Mouse (Mus musculus) myocyte (in vitro differentiated cells): ENCODE measurements at regions not wholly inside any gene's neighbourhood (a gene's known extent, or its start where the extent isn't known, plus 50 kb on each side); places are given as distances from the start of the nearest gene placed in this dataset.
A peak's percentile ranks its signal among the peaks of the same experiment; 100 is the strongest.

Experiments
- H3K27me3 ChIP-seq: one replicate; pipeline ENCODE4 v1.6.1; 2011; ENCODE audit not compliant: control insufficient read depth, insufficient read depth, insufficient read length
- H3K36me3 ChIP-seq: one replicate; pipeline ENCODE4 v1.6.1; 2011; ENCODE audit not compliant: control insufficient read depth, insufficient read depth
- H3K4me2 ChIP-seq: one replicate; pipeline ENCODE4 v1.6.1; 2011; ENCODE audit warnings: low read depth, control low read depth
- H3K4me3 ChIP-seq: one replicate; pipeline ENCODE4 v1.5.1; 2011; ENCODE audit warnings: mild to moderate bottlenecking, control low read depth, moderate library complexity
- H3K79me2 ChIP-seq: one replicate; pipeline ENCODE4 v1.6.1; 2011; ENCODE audit not compliant: control insufficient read depth, insufficient read depth
- H3ac ChIP-seq: one replicate; pipeline ENCODE4 v1.6.1; 2011; ENCODE audit not compliant: control insufficient read depth, insufficient read length
- CEBPB ChIP-seq: IDR thresholded peaks from 2 replicates; pipeline ENCODE4 v1.6.1; 2011; ENCODE audit warnings: mild to moderate bottlenecking, moderate library complexity; ENCODE audit not compliant: poor library complexity, insufficient read depth, severe bottlenecking
- E2F4 ChIP-seq: IDR thresholded peaks from one replicate; pipeline ENCODE4 v1.6.1; 2011; ENCODE audit warnings: mild to moderate bottlenecking, control low read depth, moderate library complexity; ENCODE audit not compliant: insufficient read depth
- MAX ChIP-seq: IDR thresholded peaks from one replicate; pipeline ENCODE4 v1.6.1; 2011; ENCODE audit warnings: low read depth, mild to moderate bottlenecking, control low read depth
- MYOD1 ChIP-seq, 3 experiments: IDR thresholded peaks; one replicate each; pipeline ENCODE4 v1.6.1; 2011; ENCODE audit warnings: control low read depth in 2 of 3, low read depth in 2 of 3, mild to moderate bottlenecking in 2 of 3, moderate library complexity in 1 of 3; ENCODE audit not compliant: insufficient read length in 2 of 3, control insufficient read depth in 1 of 3
- MYOG ChIP-seq, 3 experiments: IDR thresholded peaks; one replicate each; pipeline ENCODE4 v1.6.1; 2011; ENCODE audit warnings: control low read depth in 2 of 3, low read depth in 2 of 3, mild to moderate bottlenecking in 2 of 3; ENCODE audit not compliant: insufficient read length in 2 of 3, control insufficient read depth in 1 of 3, insufficient read depth in 1 of 3
- POLR2A ChIP-seq: IDR thresholded peaks from one replicate; pipeline ENCODE4 v1.6.1; 2011; ENCODE audit warnings: low read depth, mild to moderate bottlenecking, control low read depth, moderate library complexity; ENCODE audit not compliant: insufficient read length
- POLR2AphosphoS2 ChIP-seq: IDR thresholded peaks from one replicate; pipeline ENCODE4 v1.6.1; 2011; ENCODE audit warnings: low read depth, control low read depth; ENCODE audit not compliant: insufficient read length
- REST ChIP-seq: IDR thresholded peaks from one replicate; pipeline ENCODE4 v1.6.1; 2011; ENCODE audit warnings: mild to moderate bottlenecking, control low read depth, moderate library complexity; ENCODE audit not compliant: insufficient read depth, insufficient read length
- SRF ChIP-seq: IDR thresholded peaks from one replicate; pipeline ENCODE4 v1.6.1; 2011; ENCODE audit warnings: low read depth; ENCODE audit not compliant: control insufficient read depth, insufficient read length
- TCF12 ChIP-seq: IDR thresholded peaks from one replicate; pipeline ENCODE4 v1.6.1; 2011; ENCODE audit warnings: mild to moderate bottlenecking, control low read depth; ENCODE audit not compliant: poor library complexity, insufficient read depth, severe bottlenecking
- TCF3 ChIP-seq: IDR thresholded peaks from one replicate; pipeline ENCODE4 v1.6.1; 2011; ENCODE audit warnings: low read depth, control low read depth; ENCODE audit not compliant: insufficient read length
- USF1 ChIP-seq: IDR thresholded peaks from one replicate; pipeline ENCODE4 v1.6.1; 2011; ENCODE audit warnings: low read depth, mild to moderate bottlenecking, control low read depth, moderate library complexity

GRCm38 (mm10) chr10:44685215-44685614 is 156.9 kb upstream of the Prdm1 start:
- no peaks in the 10 kb centered on the region for H3K36me3 ChIP-seq
- H3K79me2 ChIP-seq: no peaks in the 10 kb centered on the region
- no peak overlapping the region for H3ac ChIP-seq
- TF ChIP-seq MAX: no peak
- TF ChIP-seq POLR2A: no peak
- no peak for TF ChIP-seq REST
- no peak for TF ChIP-seq MYOD1 (IDR thresholded peaks at IDR 0.05; ENCODE audit: control insufficient read depth in 1 of 3, insufficient read length in 2 of 3, low read depth in 2 of 3)
- TF ChIP-seq TCF12: no peak
- TF ChIP-seq CEBPB: no peak
- TF ChIP-seq TCF3: no peak
- TF ChIP-seq SRF: no peak
- TF ChIP-seq USF1: no peak
- TF ChIP-seq POLR2AphosphoS2: no peak
- no peak for TF ChIP-seq E2F4
- TF ChIP-seq MYOG (IDR thresholded peaks at IDR 0.05; ENCODE audit: control insufficient read depth in 1 of 3, insufficient read depth in 1 of 3, insufficient read length in 2 of 3, low read depth in 2 of 3): no peak
- H3K4me3 ChIP-seq: no peak overlapping the region
- H3K27me3 ChIP-seq: no peaks in the 10 kb centered on the region
- peak overlapping the region; percentile 22 for H3K4me2 ChIP-seq

DNA sequence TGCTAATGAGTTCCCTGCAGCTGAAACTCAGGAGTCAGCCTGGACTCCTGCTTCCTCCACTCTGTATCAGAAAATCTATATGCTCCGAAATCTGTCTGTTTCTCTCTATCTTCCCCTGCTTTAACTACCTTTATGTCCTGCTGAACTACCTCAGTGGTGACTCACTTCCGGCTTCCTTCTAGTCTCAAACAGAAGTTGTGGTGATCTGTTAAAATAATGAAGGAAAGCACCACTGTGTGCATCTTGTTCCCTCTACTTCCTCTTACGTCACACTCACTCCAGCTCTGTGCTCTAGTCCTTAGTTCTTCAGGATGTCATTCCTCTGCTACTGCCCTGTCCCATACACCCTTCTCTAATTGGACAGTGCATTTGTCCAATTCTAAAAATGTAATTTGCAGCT is 148.2 kb upstream of the Prdm1 start:
- H3K79me2 ChIP-seq: no peaks in the 10 kb centered on the region
- H3K4me2 ChIP-seq: no peak overlapping the region
- no peaks in the 10 kb centered on the region for H3K36me3 ChIP-seq
- H3K4me3 ChIP-seq: no peak overlapping the region
- TF ChIP-seq E2F4: no peak
- TF ChIP-seq MAX: no peak
- no peak for TF ChIP-seq SRF
- TF ChIP-seq MYOD1 (IDR thresholded peaks at IDR 0.05; ENCODE audit: control insufficient read depth in 1 of 3, insufficient read length in 2 of 3, low read depth in 2 of 3): no peak
- no peaks in the 10 kb centered on the region for H3K27me3 ChIP-seq
- H3ac ChIP-seq: no peak overlapping the region

DNA sequence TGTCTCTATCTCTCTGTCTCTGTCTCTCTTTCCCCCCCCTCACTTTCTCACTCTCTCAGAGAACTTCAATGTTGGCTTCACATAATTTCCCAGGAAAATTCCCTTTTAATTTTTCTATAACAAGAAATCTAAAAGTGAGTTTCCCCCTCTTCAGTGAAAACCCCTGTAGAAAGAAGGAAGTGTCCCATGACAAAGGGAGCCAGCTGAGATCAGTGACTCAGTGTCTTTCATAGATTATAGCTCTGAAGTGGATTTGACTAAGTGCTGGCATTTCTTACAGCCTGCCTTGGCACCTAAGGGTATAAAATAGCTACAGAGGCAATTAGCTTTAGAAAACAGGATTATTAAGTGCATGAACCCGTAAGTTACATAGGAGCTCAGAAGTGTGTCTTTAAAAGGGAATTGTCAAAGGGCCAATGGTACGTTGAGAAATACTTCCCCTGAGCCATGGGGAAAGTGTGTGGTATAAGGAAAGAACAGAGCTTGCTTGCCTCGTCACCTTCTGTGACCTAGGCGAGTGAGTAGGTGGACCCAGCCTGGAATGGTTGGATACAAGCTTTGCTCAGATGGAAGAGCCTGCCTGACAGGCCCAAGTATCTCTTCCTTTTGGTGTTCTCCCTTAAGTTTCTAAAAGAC is 137.3 kb upstream of the Prdm1 start:
- no peaks in the 10 kb centered on the region for H3K27me3 ChIP-seq
- H3K4me3 ChIP-seq: no peak overlapping the region
- H3ac ChIP-seq: no peak overlapping the region
- H3K4me2 ChIP-seq: no peak overlapping the region
- no peaks in the 10 kb centered on the region for H3K79me2 ChIP-seq
- TF ChIP-seq TCF12: no peak
- TF ChIP-seq MYOD1 (IDR thresholded peaks at IDR 0.05; ENCODE audit: control insufficient read depth in 1 of 3, insufficient read length in 2 of 3, low read depth in 2 of 3): no peak
- TF ChIP-seq SRF: no peak
- no peak for TF ChIP-seq E2F4
- no peak for TF ChIP-seq MYOG (IDR thresholded peaks at IDR 0.05; ENCODE audit: control insufficient read depth in 1 of 3, insufficient read depth in 1 of 3, insufficient read length in 2 of 3, low read depth in 2 of 3)
- no peak for TF ChIP-seq POLR2AphosphoS2
- no peak for TF ChIP-seq POLR2A
- TF ChIP-seq MAX: no peak
- H3K36me3 ChIP-seq: no peaks in the 10 kb centered on the region

GRCm38 (mm10) chr10:44659499-44659898 is 131.2 kb upstream of the Prdm1 start:
- no peak overlapping the region for H3ac ChIP-seq
- no peak overlapping the region for H3K4me3 ChIP-seq
- no peaks in the 10 kb centered on the region for H3K79me2 ChIP-seq
- H3K4me2 ChIP-seq: no peak overlapping the region
- TF ChIP-seq MAX: no peak
- no peaks in the 10 kb centered on the region for H3K27me3 ChIP-seq
- no peaks in the 10 kb centered on the region for H3K36me3 ChIP-seq

- Histone ChIP-seq H3ac (no peak overlapping the region), H3K4me2 (no peak overlapping the region), H3K27me3 (no peaks in the 10 kb centered on the region), H3K36me3 (no peaks in the 10 kb centered on the region), H3K79me2 (no peaks in the 10 kb centered on the region), H3K4me3 (no peak overlapping the region)
- TF ChIP-seq E2F4 (no peak), TCF3 (no peak), SRF (no peak), TCF12 (no peak)
Observed at GRCm38 (mm10) chr10:44653761-44654160, 125.5 kb upstream of the Prdm1 start.

DNA sequence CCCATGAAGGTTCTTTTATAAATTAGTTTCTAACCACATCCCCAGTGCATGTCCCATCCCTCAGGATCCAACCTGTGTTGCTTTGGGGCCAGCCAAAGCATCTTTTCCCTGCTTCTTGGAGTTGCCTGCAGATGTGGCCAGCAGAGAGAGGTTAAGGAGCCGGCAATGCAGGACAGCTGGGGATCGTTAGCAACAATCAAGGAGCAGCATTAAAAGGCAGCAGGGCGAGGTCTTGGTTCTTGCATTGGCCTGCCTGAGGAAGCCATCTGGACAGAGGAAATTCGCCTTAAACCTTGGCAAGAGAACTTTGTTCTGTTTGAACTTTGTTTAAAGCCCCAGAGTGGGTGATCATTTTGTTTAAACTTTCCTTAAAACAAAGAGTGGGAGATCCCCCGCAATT is 118.7 kb upstream of the Prdm1 start:
- TF ChIP-seq POLR2AphosphoS2: no peak
- TF ChIP-seq MYOD1 (IDR thresholded peaks at IDR 0.05; ENCODE audit: control insufficient read depth in 1 of 3, insufficient read length in 2 of 3, low read depth in 2 of 3): no peak
- TF ChIP-seq TCF3: no peak
- no peak for TF ChIP-seq TCF12
- TF ChIP-seq CEBPB: no peak
- TF ChIP-seq USF1: no peak
- H3ac ChIP-seq: no peak overlapping the region
- no peak overlapping the region for H3K4me3 ChIP-seq
- no peaks in the 10 kb centered on the region for H3K36me3 ChIP-seq
- no peaks in the 10 kb centered on the region for H3K27me3 ChIP-seq
- no peaks in the 10 kb centered on the region for H3K79me2 ChIP-seq
- H3K4me2 ChIP-seq: no peak overlapping the region
